Mouse (Mus musculus) forebrain, embryonic 15.5 days (tissue): ENCODE measurements at regions not wholly inside any gene's neighbourhood (a gene's known extent, or its start where the extent isn't known, plus 50 kb on each side); places are given as distances from the start of the nearest gene placed in this dataset.

Experiments used
- ATAC-seq: fragments of 200-750 bp; cut with Nextera tagmentation; replicated peaks from 2 replicates; pipeline ENCODE4 v1.8.0; 2017; ENCODE audit warnings: mild to moderate bottlenecking, moderate TSS enrichment, moderate library complexity
- H3K27ac ChIP-seq: fragments of 300-500 bp; sonication (generic); replicated peaks from 2 replicates; pipeline ENCODE4 v1.5.1; 2015; ENCODE audit warnings: mild to moderate bottlenecking, inconsistent platforms
- H3K27me3 ChIP-seq: fragments of 300-500 bp; sonication (generic); 2 replicates; pipeline ENCODE4 v1.6.1; 2015; ENCODE audit warnings: inconsistent platforms
- H3K36me3 ChIP-seq: fragments of 300-500 bp; sonication (generic); 2 replicates; pipeline ENCODE4 v1.6.1; 2015; ENCODE audit warnings: mild to moderate bottlenecking, inconsistent platforms
- H3K4me1 ChIP-seq: fragments of 300-500 bp; sonication (generic); 2 replicates; pipeline ENCODE4 v1.6.1; 2015; ENCODE audit warnings: inconsistent platforms
- H3K4me2 ChIP-seq: fragments of 300-500 bp; sonication (generic); replicated peaks from 2 replicates; pipeline ENCODE4 v1.6.1; 2015; ENCODE audit warnings: mild to moderate bottlenecking, inconsistent platforms
- H3K4me3 ChIP-seq: fragments of 300-500 bp; sonication (generic); 2 replicates; pipeline ENCODE4 v1.5.1; 2015; ENCODE audit warnings: mild to moderate bottlenecking, inconsistent platforms
- H3K9ac ChIP-seq: fragments of 300-500 bp; sonication (generic); replicated peaks from 2 replicates; pipeline ENCODE4 v1.6.1; 2015; ENCODE audit warnings: mild to moderate bottlenecking, inconsistent platforms
- H3K9me3 ChIP-seq: fragments of 300-500 bp; sonication (generic); 2 replicates; pipeline ENCODE4 v1.6.1; 2016; ENCODE audit warnings: inconsistent platforms
- WGBS: fragments of 180-500 bp; shearing (Covaris S2); methylation state at CpG from one replicate; pipeline ENCODE4 v1.1.7; 2015; ENCODE audit warnings: mixed read lengths; 5-methylcytosine and 5-hydroxymethylcytosine counted together

- Histone ChIP-seq H3K27ac (no peak overlapping the region), H3K4me1 (peaks cover 12% of the 10 kb centered on the region), H3K9ac (no peak overlapping the region), H3K9me3 (no peaks in the 10 kb centered on the region), H3K27me3 (no peaks in the 10 kb centered on the region), H3K36me3 (no peaks in the 10 kb centered on the region), H3K4me3 (no peak overlapping the region), H3K4me2 (no peak overlapping the region)
- ATAC-seq, result peak; percentile 60
- WGBS, result 60% methylated on average over 10 of the region's 10 CpGs
Measured at GRCm38 (mm10) chr1:81516575-81517210, 439.9 kb downstream of the Nyap2 start.

GRCm38 (mm10) chr1:81520420-81521273 is 443.9 kb downstream of the Nyap2 start:
- WGBS, result 22% methylated on average over 9 of the region's 9 CpGs
- Histone ChIP-seq H3K4me3 (no peak overlapping the region), H3K9ac (no peak overlapping the region), H3K27ac (peak overlapping the region; percentile 62), H3K9me3 (no peaks in the 10 kb centered on the region), H3K36me3 (no peaks in the 10 kb centered on the region), H3K4me1 (peaks cover 20% of the 10 kb centered on the region), H3K27me3 (no peaks in the 10 kb centered on the region), H3K4me2 (no peak overlapping the region)
- ATAC-seq, result peak; percentile 91

- Histone ChIP-seq H3K4me2 (no peak overlapping the region), H3K4me1 (peaks cover 20% of the 10 kb centered on the region), H3K27me3 (no peaks in the 10 kb centered on the region), H3K4me3 (no peak overlapping the region), H3K36me3 (no peaks in the 10 kb centered on the region), H3K9ac (no peak overlapping the region), H3K9me3 (no peaks in the 10 kb centered on the region), H3K27ac (no peak overlapping the region)
- no peak for ATAC-seq
- 65% methylated on average over 3 of the region's 3 CpGs for WGBS
Measured at GRCm38 (mm10) chr1:81522929-81523328, 446.2 kb downstream of the Nyap2 start.

- no peak for ATAC-seq
- Histone ChIP-seq H3K27ac (no peak overlapping the region), H3K27me3 (no peaks in the 10 kb centered on the region), H3K4me2 (no peak overlapping the region), H3K36me3 (no peaks in the 10 kb centered on the region), H3K9ac (no peak overlapping the region), H3K4me1 (peaks cover 15% of the 10 kb centered on the region), H3K9me3 (no peaks in the 10 kb centered on the region), H3K4me3 (no peak overlapping the region)
Measured at GRCm38 (mm10) chr1:81525821-81526220, 449.1 kb downstream of the Nyap2 start.

GRCm38 (mm10) chr1:81537836-81538235 is 461.1 kb downstream of the Nyap2 start:
- ATAC-seq, result no peak
- Histone ChIP-seq H3K36me3 (no peaks in the 10 kb centered on the region), H3K9ac (no peak overlapping the region), H3K4me3 (no peak overlapping the region), H3K27me3 (no peaks in the 10 kb centered on the region), H3K9me3 (no peaks in the 10 kb centered on the region), H3K27ac (no peak overlapping the region), H3K4me1 (0 out of 2 replicates have a peak, but pooled peaks cover 3% of the 10 kb centered on the region), H3K4me2 (no peak overlapping the region)
- 69% methylated on average over 5 of the region's 5 CpGs for WGBS

- ATAC-seq, result no peak; the same call in 1 of the 2 replicates
- no peak overlapping the region for H3K4me2 ChIP-seq
Measured at GRCm38 (mm10) chr1:81539591-81540311, 463.0 kb downstream of the Nyap2 start.

GRCm38 (mm10) chr1:81548906-81549305 is 472.2 kb downstream of the Nyap2 start:
- no peaks in the 10 kb centered on the region for H3K9me3 ChIP-seq
- 72% methylated on average over 2 of the region's 2 CpGs for WGBS
- no peak overlapping the region for H3K9ac ChIP-seq
- no peak overlapping the region for H3K4me2 ChIP-seq
- no peak overlapping the region for H3K4me3 ChIP-seq
- no peak for ATAC-seq
- no peaks in the 10 kb centered on the region for H3K4me1 ChIP-seq
- H3K27me3 ChIP-seq, result no peaks in the 10 kb centered on the region
- no peaks in the 10 kb centered on the region for H3K36me3 ChIP-seq
- no peak overlapping the region for H3K27ac ChIP-seq

More at GRCm38 (mm10) chr1:81539591-81540311, 463.0 kb downstream of the Nyap2 start:
- H3K9me3 ChIP-seq, result no peaks in the 10 kb centered on the region
- H3K4me1 ChIP-seq, result 0 out of 2 replicates have a peak, but pooled peaks cover 3% of the 10 kb centered on the region
- 76% methylated on average over 5 of the region's 5 CpGs for WGBS
- H3K36me3 ChIP-seq, result no peaks in the 10 kb centered on the region
- H3K27me3 ChIP-seq, result no peaks in the 10 kb centered on the region
- no peak overlapping the region for H3K27ac ChIP-seq
- no peak overlapping the region for H3K9ac ChIP-seq
- no peak overlapping the region for H3K4me3 ChIP-seq

- no peaks in the 10 kb centered on the region for H3K27me3 ChIP-seq
- no peaks in the 10 kb centered on the region for H3K36me3 ChIP-seq
- no peak for ATAC-seq
- no peaks in the 10 kb centered on the region for H3K9me3 ChIP-seq
- H3K4me3 ChIP-seq, result no peak overlapping the region
- no peak overlapping the region for H3K4me2 ChIP-seq
- H3K9ac ChIP-seq, result no peak overlapping the region
- WGBS, result 89% methylated on average over 5 of the region's 5 CpGs
- no peak overlapping the region for H3K27ac ChIP-seq
- no peaks in the 10 kb centered on the region for H3K4me1 ChIP-seq
Measured at GRCm38 (mm10) chr1:81549706-81550105, 473.0 kb downstream of the Nyap2 start.

GRCm38 (mm10) chr1:81552731-81553130 is 476.0 kb downstream of the Nyap2 start:
- Histone ChIP-seq H3K9ac (no peak overlapping the region), H3K27ac (no peak overlapping the region), H3K9me3 (no peaks in the 10 kb centered on the region), H3K4me1 (no peaks in the 10 kb centered on the region), H3K4me2 (no peak overlapping the region), H3K4me3 (no peak overlapping the region), H3K36me3 (no peaks in the 10 kb centered on the region), H3K27me3 (no peaks in the 10 kb centered on the region)
- 86% methylated on average over 3 of the region's 3 CpGs for WGBS
- ATAC-seq, result no peak

- Histone ChIP-seq H3K9me3 (no peaks in the 10 kb centered on the region), H3K36me3 (no peaks in the 10 kb centered on the region), H3K27me3 (no peaks in the 10 kb centered on the region), H3K27ac (no peak overlapping the region), H3K9ac (no peak overlapping the region; the same call in 1 of the 2 replicates), H3K4me3 (peak overlapping the region; percentile 20; the same call in 1 of the 2 replicates), H3K4me1 (peaks cover 12% of the 10 kb centered on the region), H3K4me2 (peak overlapping the region; percentile 36)
- 31% methylated on average over 8 of the region's 8 CpGs for WGBS
- ATAC-seq, result peak; percentile 35; the same call in 1 of the 2 replicates
Measured at GRCm38 (mm10) chr1:81576965-81577664, 500.4 kb downstream of the Nyap2 start.

- WGBS, result 11% methylated on average over 9 of the region's 9 CpGs
- H3K9ac ChIP-seq, result peak overlapping the region; percentile 33; the same call in 1 of the 2 replicates
- peaks cover 12% of the 10 kb centered on the region for H3K4me1 ChIP-seq
- H3K27ac ChIP-seq, result no peak overlapping the region
- H3K36me3 ChIP-seq, result no peaks in the 10 kb centered on the region
- H3K9me3 ChIP-seq, result no peaks in the 10 kb centered on the region
- peak overlapping the region; percentile 20; the same call in 1 of the 2 replicates for H3K4me3 ChIP-seq
- H3K4me2 ChIP-seq, result peak overlapping the region; percentile 36
- peak; percentile 57; the same call in 1 of the 2 replicates for ATAC-seq
- no peaks in the 10 kb centered on the region for H3K27me3 ChIP-seq
Measured at GRCm38 (mm10) chr1:81577665-81578201, 501.0 kb downstream of the Nyap2 start.
